Mouse (Mus musculus) testis, adult 2 months (tissue): Measurements from ENCODE around the gene Fbxo17.
"Not testable (repeated sequence)": the region's sequence is repeated elsewhere in the genome, so short reads cannot be mapped to it uniquely, and the experiment has no call there.

ENCODE experiments used
- CTCF ChIP-seq: fragments of 200-500 bp; IDR thresholded peaks from 2 replicates; pipeline ENCODE4 v1.5.1; 2012; ENCODE audit warnings: low read depth, mild to moderate bottlenecking, inconsistent platforms, low read length, moderate library complexity; ENCODE audit not compliant: control insufficient read depth, insufficient read depth, insufficient replicate concordance
- POLR2A ChIP-seq: fragments of 200-500 bp; IDR thresholded peaks from 2 replicates; pipeline ENCODE4 v1.6.1; 2012; ENCODE audit warnings: low read depth, mild to moderate bottlenecking, inconsistent platforms, low read length, moderate library complexity; ENCODE audit not compliant: control insufficient read depth

- not testable (repeated sequence) for TF ChIP-seq POLR2A, CTCF
Observed at GRCm38 (mm10) chr7:28701306-28701705, 15.3 kb upstream of the Fbxo17 start.
